Mouse (Mus musculus): ENCODE results near the gene Olfm3. TPM values are rescaled to one million over a fixed set of nuclear protein-coding genes. Genes with fewer than 3 reads are reported as not detected.

Gene Olfm3
- total RNA-seq, 1 experiment from 2014 or later: not detected

DNA sequence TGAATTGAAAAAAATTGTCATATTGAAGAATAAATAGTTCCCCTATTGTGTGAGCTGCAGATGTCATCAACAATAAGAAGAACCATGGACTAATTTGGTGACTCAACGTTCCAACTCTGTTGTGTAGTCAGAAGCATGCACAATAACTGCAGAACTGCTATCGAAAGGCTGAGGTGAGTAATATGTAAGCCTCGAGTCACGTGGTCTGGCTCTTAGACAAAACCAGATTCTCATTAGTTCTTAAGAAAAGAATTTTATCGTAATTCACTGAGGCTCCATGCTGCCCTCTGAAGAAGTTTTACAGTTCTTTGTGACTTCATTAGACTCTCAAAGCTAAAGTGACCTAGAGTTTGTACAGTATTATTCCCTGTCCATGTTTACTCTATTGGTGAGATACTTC is 145.2 kb downstream of the Olfm3 start:
- ATAC-seq (ENCODE audit: extremely low read depth, insufficient number of reproducible peaks, low FRiP score, poor library complexity, severe bottlenecking): no peak

DNA sequence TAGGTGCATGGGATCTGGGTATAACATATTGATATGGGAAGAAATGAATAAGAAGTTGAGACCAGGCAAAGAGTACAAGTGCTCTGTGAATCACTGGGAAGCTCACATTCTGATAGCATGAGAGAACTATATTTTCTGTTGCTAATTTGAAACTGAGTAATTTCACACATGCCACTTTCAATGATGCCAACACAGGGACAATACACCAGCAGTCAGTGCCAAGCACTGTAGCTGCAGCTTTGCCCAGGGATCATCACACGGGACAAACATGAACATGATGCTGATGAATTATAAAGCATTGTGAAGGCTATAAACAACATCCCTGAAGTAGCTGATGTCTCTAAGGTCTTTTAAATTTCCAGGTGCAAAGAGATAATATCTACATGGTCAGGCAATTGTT is 161.0 kb downstream of the Olfm3 start:
- no peak for ATAC-seq (ENCODE audit: extremely low read depth, insufficient number of reproducible peaks, low FRiP score, poor library complexity, severe bottlenecking)

DNA sequence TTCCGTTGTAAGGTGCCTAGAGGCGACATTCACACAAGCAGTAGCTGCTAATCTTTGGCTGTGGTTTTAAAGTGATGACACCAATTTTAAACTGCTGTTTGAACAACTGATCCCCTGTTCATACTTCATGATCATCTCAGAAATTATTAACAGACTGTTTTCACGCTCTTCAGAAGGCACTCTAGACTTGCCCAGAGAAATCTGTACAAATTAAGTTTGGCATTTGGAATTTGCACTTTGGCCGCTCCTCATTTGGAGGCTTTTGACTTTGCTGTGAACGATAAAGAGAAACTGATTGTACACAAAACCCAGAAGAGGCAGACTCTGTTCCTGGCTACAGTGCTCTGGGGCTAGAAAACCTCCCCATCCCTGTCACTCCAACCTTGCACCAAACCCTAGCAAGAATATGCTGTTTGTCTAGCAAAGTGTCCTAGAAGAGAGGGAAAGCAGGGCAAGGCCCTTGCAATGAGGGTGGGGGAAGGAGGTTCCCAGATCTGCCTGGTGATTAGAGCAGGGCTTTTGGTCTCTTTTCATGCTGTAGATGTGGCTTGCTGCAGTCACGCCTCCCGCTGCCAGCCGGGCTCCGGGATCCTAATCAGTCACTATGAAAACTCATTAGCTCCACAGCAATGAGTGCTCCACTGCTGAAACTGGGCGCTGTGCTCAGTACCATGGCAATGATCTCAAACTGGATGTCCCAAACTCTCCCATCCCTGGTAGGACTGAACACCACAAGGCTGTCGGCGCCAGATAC is 176.7 kb downstream of the Olfm3 start:
- no peak for ATAC-seq (ENCODE audit: extremely low read depth, insufficient number of reproducible peaks, low FRiP score, poor library complexity, severe bottlenecking)

DNA sequence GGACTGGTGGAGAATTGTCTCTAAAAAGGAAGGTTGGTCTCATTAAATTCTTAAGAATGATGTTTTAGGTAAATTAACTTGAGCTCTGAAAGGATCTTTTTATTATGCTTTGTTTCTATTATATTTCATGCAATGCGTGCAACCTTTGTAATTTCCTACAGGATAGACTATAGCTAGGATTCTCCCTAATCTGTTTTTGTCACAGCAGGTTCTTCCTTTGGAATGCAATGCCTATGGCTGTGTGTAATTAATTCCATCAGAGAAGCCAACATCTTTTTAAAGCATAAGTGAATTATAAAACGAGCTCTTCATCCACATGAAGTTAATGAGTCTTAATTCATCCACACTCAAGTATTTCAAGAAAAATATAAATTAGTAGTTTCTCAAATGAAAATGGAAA is 177.5 kb downstream of the Olfm3 start:
- no peak for ATAC-seq (ENCODE audit: extremely low read depth, insufficient number of reproducible peaks, low FRiP score, poor library complexity, severe bottlenecking)

DNA sequence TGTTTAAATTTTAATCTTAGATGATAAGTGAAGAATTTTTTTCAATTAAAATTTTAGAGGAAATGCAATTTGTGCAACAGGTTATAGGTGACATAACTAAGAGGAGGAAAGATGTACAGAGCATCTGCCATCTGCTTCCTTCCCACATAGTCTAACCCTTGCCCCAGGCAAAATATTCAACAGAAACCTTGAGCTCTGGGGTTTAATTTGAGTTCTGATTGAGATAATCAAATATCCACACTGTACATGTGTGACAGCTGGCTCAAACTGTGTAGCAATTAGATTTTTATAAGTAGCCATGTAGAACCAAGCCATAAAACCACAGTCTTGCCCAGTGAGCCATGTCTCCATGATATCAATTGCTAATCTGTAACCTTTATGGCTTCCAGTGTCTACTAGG is 179.1 kb downstream of the Olfm3 start:
- no peak for ATAC-seq (ENCODE audit: extremely low read depth, insufficient number of reproducible peaks, low FRiP score, poor library complexity, severe bottlenecking)

DNA sequence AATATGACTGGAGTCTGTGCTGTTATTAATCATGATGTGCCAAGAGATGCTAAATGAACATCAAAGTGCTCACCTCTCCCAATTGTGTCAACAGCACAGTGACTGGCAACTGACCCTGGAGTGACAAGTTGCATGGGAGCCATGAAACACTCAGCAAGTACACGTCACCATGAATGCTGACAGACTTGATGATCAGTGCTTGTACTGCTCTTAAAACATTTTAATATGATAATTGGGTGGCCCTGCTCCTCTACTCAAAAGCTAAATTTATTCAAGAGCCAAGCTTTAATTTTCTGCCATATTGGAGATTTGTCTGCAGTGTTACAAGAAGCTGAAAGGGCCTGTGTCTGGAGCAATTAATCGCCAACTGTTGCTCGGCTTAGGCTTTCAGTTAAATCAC is 184.4 kb downstream of the Olfm3 start:
- ATAC-seq (ENCODE audit: extremely low read depth, insufficient number of reproducible peaks, low FRiP score, poor library complexity, severe bottlenecking): no peak

DNA sequence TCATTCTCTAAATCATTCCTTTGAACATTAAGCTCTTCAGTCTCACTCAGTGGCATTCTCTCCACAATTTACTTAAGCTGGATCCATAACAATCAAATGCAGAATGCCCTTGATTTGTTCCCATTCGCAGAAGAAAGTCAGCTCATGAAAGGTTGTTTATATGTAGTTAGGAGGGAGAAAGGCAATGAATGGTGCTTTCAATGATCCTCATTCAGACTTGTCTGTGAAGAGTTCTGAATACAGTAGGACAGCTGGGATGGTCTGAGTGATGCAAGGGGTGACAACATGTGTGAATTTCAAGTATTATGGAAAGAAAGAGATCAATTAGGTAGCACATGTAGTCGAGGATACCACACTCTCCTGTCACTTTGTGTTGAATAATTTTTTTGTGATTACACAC is 186.8 kb downstream of the Olfm3 start:
- ATAC-seq (ENCODE audit: extremely low read depth, insufficient number of reproducible peaks, low FRiP score, poor library complexity, severe bottlenecking): no peak

DNA sequence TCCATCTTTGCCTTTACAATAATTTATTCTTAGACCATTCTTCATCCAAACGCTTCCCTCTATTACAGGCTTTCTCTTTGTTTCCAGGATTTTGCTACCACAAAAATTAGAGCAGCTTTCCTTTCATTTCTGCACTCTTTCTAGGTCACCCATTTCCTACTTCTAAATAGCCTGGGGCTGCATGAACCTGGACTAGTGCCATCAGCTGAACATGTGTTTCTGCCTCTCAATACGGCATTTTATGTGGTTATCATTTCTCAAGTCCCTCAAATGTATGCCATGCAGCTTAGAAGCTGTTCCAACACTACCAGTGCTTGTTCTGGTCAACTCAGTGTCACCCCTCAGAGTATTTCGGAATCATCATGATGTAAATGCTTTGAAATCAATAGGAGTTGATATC is 191.6 kb downstream of the Olfm3 start:
- ATAC-seq (ENCODE audit: extremely low read depth, insufficient number of reproducible peaks, low FRiP score, poor library complexity, severe bottlenecking): no peak

DNA sequence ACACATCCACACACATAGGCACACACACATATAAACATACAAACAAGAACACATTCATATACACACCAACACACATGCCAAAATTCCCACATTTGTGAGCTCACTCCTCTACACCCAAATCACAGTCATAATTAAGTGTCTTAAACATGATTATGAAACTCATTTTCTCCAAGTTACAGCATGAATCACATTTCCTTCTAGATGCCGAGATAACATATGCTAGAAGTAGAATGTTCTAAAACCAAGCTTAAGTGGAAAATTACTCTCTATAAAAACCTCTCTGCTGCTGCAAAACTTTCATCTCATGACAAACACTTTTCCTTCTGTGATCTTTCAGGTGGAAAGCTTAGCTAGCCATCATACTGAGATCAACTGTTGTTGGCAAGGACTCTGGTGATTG is 195.7 kb downstream of the Olfm3 start:
- no peak for ATAC-seq (ENCODE audit: extremely low read depth, insufficient number of reproducible peaks, low FRiP score, poor library complexity, severe bottlenecking)

DNA sequence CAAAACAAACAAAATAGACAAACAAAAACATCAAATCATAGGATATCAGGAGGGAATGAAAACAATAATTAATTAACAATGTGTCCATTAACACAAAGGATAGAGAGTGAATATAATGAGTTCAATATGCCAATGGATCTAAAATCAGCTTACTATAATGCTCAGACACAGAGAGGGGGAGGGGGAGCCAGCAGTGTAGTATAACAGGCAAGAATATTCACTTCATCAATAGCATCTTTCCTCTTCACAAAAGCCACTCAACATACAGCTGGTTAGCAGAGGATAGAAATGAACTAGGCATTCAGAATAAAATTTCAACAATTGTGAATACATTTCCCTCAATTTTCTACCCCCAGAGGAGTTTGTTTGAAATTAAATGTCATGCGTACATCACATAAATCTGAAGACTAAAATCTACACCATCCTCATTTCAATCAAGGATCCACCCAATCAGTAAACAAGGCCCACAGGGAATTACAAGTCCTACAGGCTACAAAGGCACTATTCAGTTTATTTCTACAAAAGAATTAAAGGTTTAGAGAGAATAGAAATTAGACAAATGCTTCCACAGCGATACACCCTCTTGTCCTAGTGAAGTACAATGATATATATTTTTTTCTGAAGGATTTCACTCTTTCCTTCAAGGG is 200.4 kb downstream of the Olfm3 start:
- no peak for ATAC-seq (ENCODE audit: extremely low read depth, insufficient number of reproducible peaks, low FRiP score, poor library complexity, severe bottlenecking)

DNA sequence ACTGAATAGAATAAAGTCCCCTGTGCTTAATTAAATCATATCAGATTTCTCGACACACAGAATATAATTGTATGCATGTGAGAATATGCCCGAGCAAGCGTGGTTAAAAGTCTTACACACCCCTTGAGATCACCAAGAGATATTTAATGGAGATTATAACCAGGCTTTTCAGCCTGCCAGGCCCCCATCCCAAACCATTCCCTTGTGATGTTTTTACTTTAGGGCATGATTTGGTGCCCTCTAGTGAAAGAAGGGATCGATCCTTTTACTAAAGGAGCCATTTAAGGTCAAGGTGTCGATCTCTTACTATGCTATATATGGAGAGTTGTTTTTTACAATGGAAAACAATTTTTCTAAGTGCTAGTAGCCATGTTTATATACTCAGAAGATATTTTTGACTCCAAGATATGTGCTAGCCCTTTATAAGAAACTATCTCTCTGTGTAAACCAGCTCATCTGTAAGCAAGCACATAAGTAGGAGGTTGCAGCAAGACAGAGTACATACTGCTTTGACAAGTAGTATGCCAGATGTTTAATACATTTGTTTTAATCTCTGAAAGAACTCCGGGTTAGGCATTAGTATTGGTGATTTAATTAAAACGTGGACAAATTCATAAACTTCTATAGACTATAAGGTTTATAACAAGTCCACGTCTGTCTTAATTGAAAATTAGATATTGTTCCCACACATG is 201.1 kb downstream of the Olfm3 start:
- ATAC-seq (ENCODE audit: extremely low read depth, insufficient number of reproducible peaks, low FRiP score, poor library complexity, severe bottlenecking): no peak

DNA sequence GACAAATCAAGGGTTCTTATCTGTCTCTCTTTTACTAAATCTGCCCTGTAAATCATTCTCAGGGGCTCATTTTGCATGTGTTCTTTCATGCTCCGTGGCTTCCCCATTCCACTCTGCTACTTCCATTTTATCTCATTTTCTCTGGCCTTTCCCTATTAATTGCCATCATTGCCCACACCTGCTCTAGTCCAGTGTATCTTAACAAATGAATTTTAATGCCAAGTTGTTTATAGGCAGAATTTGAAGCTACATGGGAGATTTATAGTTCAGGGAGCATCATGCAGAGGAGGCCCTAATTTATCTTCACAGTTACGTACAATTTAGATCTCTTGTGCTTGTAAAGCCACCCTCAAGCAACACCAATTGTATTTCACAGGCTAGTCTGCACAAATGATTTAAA is 241.8 kb downstream of the Olfm3 start:
- no peak for ATAC-seq (ENCODE audit: extremely low read depth, insufficient number of reproducible peaks, low FRiP score, poor library complexity, severe bottlenecking)

DNA sequence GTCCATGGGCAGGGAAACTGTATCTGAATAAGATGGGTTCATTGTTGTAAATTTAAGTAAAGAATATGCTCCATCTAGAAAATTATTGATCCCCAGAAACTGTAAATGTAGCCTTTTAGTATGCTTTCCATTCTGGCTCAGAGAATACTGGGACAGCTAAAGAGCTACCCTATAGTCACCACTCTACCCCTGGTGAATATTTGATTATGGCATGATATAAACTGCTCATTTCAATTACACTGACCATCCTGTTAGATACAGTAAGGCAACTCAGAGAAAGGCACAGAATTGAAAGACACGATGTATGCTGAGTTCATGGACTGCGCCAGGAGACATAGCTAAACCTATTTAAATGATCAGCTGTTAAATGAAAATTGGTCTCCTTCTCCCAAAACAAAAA is 242.4 kb downstream of the Olfm3 start:
- ATAC-seq (ENCODE audit: extremely low read depth, insufficient number of reproducible peaks, low FRiP score, poor library complexity, severe bottlenecking): no peak

DNA sequence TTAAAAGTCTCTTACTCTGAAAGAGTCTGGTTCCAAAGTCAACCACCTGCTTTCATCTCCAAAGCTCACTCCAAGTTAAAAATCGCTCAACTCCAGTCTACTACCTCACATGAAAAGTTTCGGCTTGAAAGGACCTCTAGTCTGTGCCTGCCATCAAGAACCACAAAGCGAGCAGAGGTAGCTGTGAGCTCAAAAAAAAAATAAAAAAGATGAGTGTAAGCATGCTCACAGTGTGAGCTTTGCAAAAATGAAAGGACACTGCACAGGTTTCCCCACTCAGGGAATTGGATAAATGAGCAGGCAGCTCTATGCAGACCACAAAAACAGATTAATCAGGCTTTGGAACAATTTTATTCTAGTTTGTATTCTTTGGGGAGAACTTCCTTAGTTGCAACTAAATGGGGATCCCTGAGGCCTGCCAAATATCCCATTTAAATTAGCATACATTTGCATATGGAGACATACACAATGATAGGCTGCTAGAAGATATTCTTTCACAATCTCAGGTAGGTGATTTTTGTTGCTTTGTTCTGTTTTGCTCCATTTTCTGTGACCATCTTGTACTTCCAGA is 255.1 kb downstream of the Olfm3 start:
- ATAC-seq (ENCODE audit: extremely low read depth, insufficient number of reproducible peaks, low FRiP score, poor library complexity, severe bottlenecking): no peak

DNA sequence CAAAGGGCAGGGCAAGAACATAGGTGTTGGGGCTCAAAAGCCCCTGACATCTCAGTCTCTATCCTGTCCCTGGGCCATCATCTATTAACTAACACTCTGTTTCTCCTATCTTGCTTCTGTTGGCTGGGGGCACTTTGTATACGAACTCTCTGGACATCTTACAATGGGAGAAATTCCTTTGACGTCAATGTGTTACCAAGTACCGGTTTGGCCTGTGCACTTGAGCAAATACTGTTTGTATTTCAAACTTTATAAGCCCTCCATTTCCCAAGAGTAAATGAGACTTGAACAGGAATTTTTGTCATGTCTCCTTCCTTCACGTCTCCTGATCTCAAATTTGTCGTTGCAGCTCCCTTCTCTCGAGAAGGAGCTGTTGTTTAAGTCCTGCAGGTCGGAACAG is 270.7 kb downstream of the Olfm3 start:
- no peak for ATAC-seq (ENCODE audit: extremely low read depth, insufficient number of reproducible peaks, low FRiP score, poor library complexity, severe bottlenecking)
